Mouse (Mus musculus) retina, adult 2 months (tissue): Measurements from ENCODE around the gene Rom1.
A peak's percentile ranks its signal among the peaks of the same experiment; 100 is the strongest.
"Not testable (repeated sequence)": the region's sequence is repeated elsewhere in the genome, so short reads cannot be mapped to it uniquely, and the experiment has no call there.

Source experiments
- DNase-seq: peaks from one replicate; pipeline ENCODE4 v3.0.0-alpha.2; 2012; ENCODE audit warnings: low read depth, low spot score

Gene Rom1

GRCm38 (mm10) chr19:8897865-8898495 is 31.2 kb downstream of the Rom1 start, which contains the start of gene Ganab:
TSS of gene Ganab (plus strand) at chr19:8898071.
- DNase-seq, result peak; percentile 87

GRCm38 (mm10) chr19:8897211-8897864 is 31.8 kb downstream of the Rom1 start:
- DNase-seq, result not testable (repeated sequence)

- not testable (repeated sequence) for DNase-seq
Observed at GRCm38 (mm10) chr19:8896231-8896630, 32.9 kb downstream of the Rom1 start.

- no peak for DNase-seq
Observed at GRCm38 (mm10) chr19:8895397-8895960, 33.7 kb downstream of the Rom1 start.

- DNase-seq, result peak; percentile 82
Observed at GRCm38 (mm10) chr19:8892829-8893766, 36.1 kb downstream of the Rom1 start, which contains the start of gene Ints5. TSS of gene Ints5 (plus strand) at chr19:8893005.

- peak; percentile 86 for DNase-seq
Observed at GRCm38 (mm10) chr19:8888511-8889385, 40.4 kb downstream of the Rom1 start, which contains the start of the genes 1810009A15Rik and Gm49416. TSS of gene 1810009A15Rik (plus strand) at chr19:8888853. TSS of gene Gm49416 (plus strand) at chr19:8888926.

GRCm38 (mm10) chr19:8887585-8888463 is 41.3 kb downstream of the Rom1 start:
- DNase-seq, result no peak

GRCm38 (mm10) chr19:8886916-8887584 is 42.1 kb downstream of the Rom1 start:
- no peak for DNase-seq

- DNase-seq, result peak; percentile 95
Observed at GRCm38 (mm10) chr19:8883616-8884015, 45.5 kb downstream of the Rom1 start, which contains the start of the genes Lbhd1 and Gm49403. TSS of gene Lbhd1 (plus strand) at chr19:8883732. TSS of gene Gm49403 (plus strand) at chr19:8883930.

GRCm38 (mm10) chr19:8881034-8881392 is 48.1 kb downstream of the Rom1 start:
- DNase-seq, result no peak

- DNase-seq, result peak; percentile 80
Observed at GRCm38 (mm10) chr19:8880311-8881033, 48.7 kb downstream of the Rom1 start, which contains the start of gene Uqcc3. TSS of gene Uqcc3 (minus strand) at chr19:8880923.
